Mouse (Mus musculus): Measurements from ENCODE around the gene Srrd. TPM values are rescaled to one million over a fixed set of nuclear protein-coding genes. Genes with fewer than 3 reads are reported as not detected.
"Not testable (repeated sequence)": the region's sequence is repeated elsewhere in the genome, so short reads cannot be mapped to it uniquely, and the experiment has no call there.

Srrd gene
- polyA plus RNA-seq, 1 experiment from 2014 or later: 30.3 TPM

DNA sequence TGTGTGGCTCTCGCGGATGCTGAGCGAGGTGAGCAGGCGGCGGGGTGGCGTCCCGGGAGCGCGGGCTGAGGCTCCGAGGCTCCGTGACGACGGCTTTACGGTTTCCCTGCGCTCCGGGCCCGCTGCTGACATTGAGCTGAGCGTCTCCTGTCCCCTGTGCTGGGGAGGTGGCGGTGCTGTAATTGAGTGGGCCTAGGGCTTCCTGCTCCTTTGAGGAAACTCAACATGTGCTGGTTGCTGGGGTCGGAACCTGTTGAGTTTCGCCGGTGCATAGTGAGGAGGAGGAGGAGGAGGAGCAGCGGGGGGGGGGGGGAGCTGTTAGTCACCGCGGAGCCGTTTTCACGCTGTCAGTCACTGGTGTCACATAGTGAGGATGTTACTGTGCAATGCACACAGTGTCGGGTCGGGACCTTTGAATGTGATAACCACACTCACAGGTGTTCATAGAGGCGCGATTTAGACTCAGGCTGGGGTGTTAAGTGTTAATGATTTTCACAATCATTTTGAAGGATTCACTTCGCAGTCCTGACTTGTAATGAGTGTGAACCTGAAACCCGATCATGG lies 16.3 kb downstream of the Srrd start:
- peak; percentile 34 for ATAC-seq (ENCODE audit: low read depth)
- peak overlapping the region; percentile 78; the same call in 1 of the 2 replicates for H3K27ac ChIP-seq (replicated peaks; ENCODE audit: low read depth, low read length)
- H3K4me1 ChIP-seq (ENCODE audit: control insufficient read depth, insufficient read depth, low read length): peaks cover 13% of the 10 kb centered on the region
- H3K4me2 ChIP-seq (ENCODE audit: low read depth, low read length): peak overlapping the region; percentile 78
- peaks cover 34% of the 10 kb centered on the region for H3K36me3 ChIP-seq (ENCODE audit: control insufficient read depth, insufficient read depth, low read length)
- DNase-seq (ENCODE audit: low spot score): no peak
- H3K9me3 ChIP-seq (ENCODE audit: control insufficient read depth, low read length): no peaks in the 10 kb centered on the region
- H3K9ac ChIP-seq (ENCODE audit: low read depth, low read length): peak overlapping the region; percentile 76
- under 1% methylated on average over 31 of the region's 33 CpGs for WGBS
- peak overlapping the region; percentile 91 for H3K4me3 ChIP-seq (ENCODE audit: low read depth, low read length)
- no peaks in the 10 kb centered on the region for H3K27me3 ChIP-seq (replicated peaks; ENCODE audit: control insufficient read depth, insufficient read depth, low read length)

DNA sequence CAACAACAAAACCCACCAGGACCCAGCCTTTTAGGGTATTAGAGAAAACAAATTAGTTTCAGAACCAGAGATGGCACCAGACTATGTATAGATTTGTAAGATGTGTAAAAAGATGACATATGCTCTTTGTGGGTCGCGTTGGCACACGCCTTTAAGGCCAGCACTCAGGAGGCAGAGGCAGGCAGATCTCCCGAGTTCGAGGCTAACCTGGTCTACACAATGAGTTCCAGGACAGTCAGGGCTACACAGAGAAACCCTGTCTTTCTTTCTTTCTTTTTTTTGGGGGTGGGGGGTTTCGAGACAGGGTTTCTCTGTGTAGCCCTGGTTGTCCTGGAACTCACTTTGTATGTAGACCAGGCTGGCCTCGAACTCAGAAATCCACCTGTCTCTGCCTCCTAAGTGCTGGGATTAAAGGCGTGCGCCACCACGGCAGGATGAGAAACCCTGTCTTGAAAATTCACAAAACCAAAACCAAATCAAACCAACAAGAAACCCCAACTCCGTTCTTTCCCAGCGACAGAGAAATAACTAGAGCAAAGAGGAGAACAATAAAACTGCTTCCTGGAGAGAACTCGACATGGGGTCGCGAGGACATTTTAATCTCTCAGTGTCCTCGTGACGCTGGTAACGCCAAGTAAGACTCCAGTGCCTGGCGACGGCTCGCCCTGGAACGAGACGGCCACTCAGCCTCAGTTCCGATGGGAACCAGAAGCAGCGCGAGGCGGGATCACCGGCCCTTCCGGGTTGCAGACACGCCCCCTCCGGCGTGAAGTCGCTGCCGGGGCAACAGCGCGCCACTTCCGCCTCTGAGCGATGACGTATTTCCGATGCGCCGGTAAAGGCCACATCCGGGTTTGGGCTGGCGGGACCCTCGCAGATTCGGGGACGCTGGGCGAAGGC lies 17.0 kb downstream of the Srrd start, which contains the start of gene Tfip11:
Tfip11 (plus strand) TSS at position 813 of the 900 bp plus-strand sequence.
- H3K27me3 ChIP-seq (replicated peaks; ENCODE audit: control insufficient read depth, insufficient read depth, low read length): no peaks in the 10 kb centered on the region
- peak; percentile 89 for ATAC-seq (ENCODE audit: low read depth)
- H3K36me3 ChIP-seq (ENCODE audit: control insufficient read depth, insufficient read depth, low read length): peaks cover 26% of the 10 kb centered on the region
- peaks cover 13% of the 10 kb centered on the region for H3K4me1 ChIP-seq (ENCODE audit: control insufficient read depth, insufficient read depth, low read length)
- H3K9ac ChIP-seq (ENCODE audit: low read depth, low read length): peak within 1 kb of the TSS; percentile 76
- peak; percentile 96 for DNase-seq (ENCODE audit: low spot score)
- H3K4me2 ChIP-seq (ENCODE audit: low read depth, low read length): peak within 1 kb of the TSS; percentile 78
- H3K4me3 ChIP-seq (ENCODE audit: low read depth, low read length): peak within 1 kb of the TSS; percentile 91
- no peaks in the 10 kb centered on the region for H3K9me3 ChIP-seq (ENCODE audit: control insufficient read depth, low read length)
- 9% methylated on average over 47 of the region's 48 CpGs for WGBS
- peak within 1 kb of the TSS; percentile 78 for H3K27ac ChIP-seq (replicated peaks; ENCODE audit: low read depth, low read length)

DNA sequence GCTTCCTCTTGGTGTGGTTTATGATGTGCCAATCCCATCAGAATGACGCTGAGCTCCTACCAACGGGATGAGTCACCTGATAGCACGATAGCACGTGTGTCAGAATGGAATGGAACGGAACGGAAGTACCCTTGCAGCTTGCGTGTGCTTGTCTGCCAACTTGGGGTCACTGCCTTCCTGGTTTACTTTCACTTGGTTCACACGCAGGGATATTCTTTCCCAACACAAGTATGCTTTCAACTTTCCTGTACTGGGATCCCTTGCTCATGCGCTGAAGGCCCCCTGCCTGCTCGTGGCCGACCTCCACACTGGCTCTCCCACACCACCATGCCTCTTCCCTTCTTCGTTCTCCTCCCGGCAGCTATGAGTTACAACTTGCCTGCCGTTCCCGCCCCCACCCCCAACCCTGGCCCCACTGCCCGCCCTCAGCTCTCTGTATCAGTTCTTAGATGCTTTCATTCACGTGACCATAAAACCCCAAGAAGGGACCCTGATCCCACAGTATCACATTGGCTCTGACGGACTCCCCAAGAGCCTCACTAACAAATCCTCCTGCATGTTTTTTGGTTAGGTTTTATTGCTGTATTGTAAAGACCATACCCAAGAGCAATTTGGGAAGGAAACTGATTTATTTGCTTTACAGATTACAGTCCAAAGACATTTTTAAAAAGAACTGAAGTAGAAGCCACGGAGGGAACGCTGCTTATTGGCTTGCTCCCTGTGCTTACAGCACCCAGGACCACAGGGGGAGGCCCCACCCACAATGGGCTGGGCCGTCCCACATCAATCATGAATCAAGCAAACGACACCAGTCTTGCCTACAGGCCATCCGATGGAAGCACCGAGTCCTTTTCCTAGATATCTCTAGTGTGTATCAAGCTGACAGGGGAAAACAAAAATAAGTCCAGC lies 17.9 kb downstream of the Srrd start:
- Histone ChIP-seq H3K4me3 (ENCODE audit: low read depth, low read length) (peak overlapping the region; percentile 91; the same call in 1 of the 2 replicates), H3K4me2 (ENCODE audit: low read depth, low read length) (peak overlapping the region; percentile 78), H3K27ac (replicated peaks; ENCODE audit: low read depth, low read length) (peak overlapping the region; percentile 25), H3K36me3 (ENCODE audit: control insufficient read depth, insufficient read depth, low read length) (peaks cover 18% of the 10 kb centered on the region), H3K4me1 (ENCODE audit: control insufficient read depth, insufficient read depth, low read length) (peaks cover 13% of the 10 kb centered on the region), H3K9me3 (ENCODE audit: control insufficient read depth, low read length) (no peaks in the 10 kb centered on the region), H3K9ac (ENCODE audit: low read depth, low read length) (no peak overlapping the region; the same call in 1 of the 2 replicates), H3K27me3 (replicated peaks; ENCODE audit: control insufficient read depth, insufficient read depth, low read length) (no peaks in the 10 kb centered on the region)
- DNase-seq (ENCODE audit: low spot score) (peak; percentile 70), ATAC-seq (ENCODE audit: low read depth) (no peak)
- WGBS: 26% methylated on average over 24 of the region's 24 CpGs

DNA sequence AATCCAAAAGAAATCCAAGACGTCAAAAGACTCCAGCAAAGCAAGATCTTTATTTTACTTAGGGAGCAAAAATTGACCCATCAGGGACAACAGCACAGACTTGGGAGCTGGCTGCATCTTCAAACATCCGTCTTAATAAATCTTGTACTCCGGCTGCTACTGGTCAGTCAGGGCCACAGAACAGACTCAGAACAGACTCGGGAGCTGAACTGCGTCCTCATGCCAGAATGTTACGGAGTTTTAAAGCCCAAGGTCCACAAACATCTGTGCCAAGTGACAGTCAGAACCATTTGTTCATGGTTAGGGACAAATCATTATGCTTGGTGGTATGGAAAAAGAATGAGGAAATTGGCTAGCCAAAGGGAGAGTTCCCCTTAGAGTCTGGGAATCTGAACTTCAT lies 19.6 kb downstream of the Srrd start:
- WGBS: 82% methylated on average over 6 of the region's 6 CpGs

DNA sequence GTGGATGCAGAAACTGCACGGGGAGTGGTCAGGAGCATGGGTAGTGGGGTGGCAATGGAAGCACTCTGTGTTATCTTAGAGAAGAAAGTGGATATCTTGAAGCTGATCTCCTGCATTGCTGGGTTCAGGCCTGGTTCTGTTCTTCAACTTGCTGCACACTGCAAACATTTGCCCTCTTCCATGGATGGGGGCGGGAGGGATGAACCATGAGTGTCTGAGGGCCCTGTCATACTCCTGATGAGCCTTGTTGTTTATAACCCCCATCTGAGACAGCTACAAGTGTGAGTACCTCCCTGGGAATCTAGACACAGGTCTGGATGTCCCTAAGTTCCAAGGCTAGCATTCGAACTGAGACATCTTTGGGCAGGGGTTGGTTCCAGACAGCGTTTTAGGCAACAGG lies 21.5 kb downstream of the Srrd start:
- DNase-seq (ENCODE audit: low spot score): no peak
- Histone ChIP-seq H3K9ac (ENCODE audit: low read depth, low read length) (no peak overlapping the region), H3K4me3 (ENCODE audit: low read depth, low read length) (no peak overlapping the region), H3K27me3 (replicated peaks; ENCODE audit: control insufficient read depth, insufficient read depth, low read length) (no peaks in the 10 kb centered on the region), H3K9me3 (ENCODE audit: control insufficient read depth, low read length) (no peaks in the 10 kb centered on the region), H3K4me1 (ENCODE audit: control insufficient read depth, insufficient read depth, low read length) (peaks cover 8% of the 10 kb centered on the region), H3K27ac (replicated peaks; ENCODE audit: low read depth, low read length) (no peak overlapping the region), H3K36me3 (ENCODE audit: control insufficient read depth, insufficient read depth, low read length) (peaks cover under 1% of the 10 kb centered on the region; the same call in 1 of the 2 replicates), H3K4me2 (ENCODE audit: low read depth, low read length) (no peak overlapping the region)
- 78% methylated on average over 4 of the region's 4 CpGs for WGBS
- no peak for ATAC-seq (ENCODE audit: low read depth)

More for the DNA sequence above, 19.6 kb downstream of the Srrd start:
- Histone ChIP-seq H3K4me3 (ENCODE audit: low read depth, low read length) (no peak overlapping the region), H3K27ac (replicated peaks; ENCODE audit: low read depth, low read length) (no peak overlapping the region), H3K36me3 (ENCODE audit: control insufficient read depth, insufficient read depth, low read length) (peaks cover 8% of the 10 kb centered on the region), H3K27me3 (replicated peaks; ENCODE audit: control insufficient read depth, insufficient read depth, low read length) (no peaks in the 10 kb centered on the region), H3K4me2 (ENCODE audit: low read depth, low read length) (no peak overlapping the region), H3K9ac (ENCODE audit: low read depth, low read length) (no peak overlapping the region), H3K9me3 (ENCODE audit: control insufficient read depth, low read length) (no peaks in the 10 kb centered on the region), H3K4me1 (ENCODE audit: control insufficient read depth, insufficient read depth, low read length) (peaks cover 13% of the 10 kb centered on the region)
- ATAC-seq (ENCODE audit: low read depth) (no peak), DNase-seq (ENCODE audit: low spot score) (no peak)

DNA sequence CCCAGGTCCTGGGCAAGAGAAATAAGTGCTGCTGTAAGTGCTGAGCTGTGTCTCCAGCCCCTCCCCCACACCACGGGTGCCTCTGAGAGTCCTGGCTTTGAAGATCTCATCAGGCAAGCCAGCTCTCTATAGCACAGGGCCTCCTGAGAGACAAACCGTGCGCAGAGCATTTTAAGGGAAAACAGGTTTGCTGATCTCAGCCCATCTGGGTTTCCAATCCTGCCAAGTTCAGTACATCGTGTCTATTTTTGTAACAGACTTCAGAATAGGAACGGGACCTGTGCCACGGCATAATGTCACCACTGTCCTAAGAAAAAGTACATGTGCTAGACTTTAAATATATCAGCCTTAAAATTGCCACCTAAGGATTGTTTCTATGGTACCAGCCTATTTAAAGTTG lies 21.9 kb downstream of the Srrd start:
- H3K9me3 ChIP-seq (ENCODE audit: control insufficient read depth, low read length): no peaks in the 10 kb centered on the region
- no peak overlapping the region for H3K4me3 ChIP-seq (ENCODE audit: low read depth, low read length)
- ATAC-seq (ENCODE audit: low read depth) (no peak), DNase-seq (ENCODE audit: low spot score) (peak; percentile 30)
- WGBS: 65% methylated on average over 6 of the region's 6 CpGs
- no peaks in the 10 kb centered on the region for H3K27me3 ChIP-seq (replicated peaks; ENCODE audit: control insufficient read depth, insufficient read depth, low read length)
- no peak overlapping the region for H3K27ac ChIP-seq (replicated peaks; ENCODE audit: low read depth, low read length)
- no peak overlapping the region for H3K4me2 ChIP-seq (ENCODE audit: low read depth, low read length)
- peaks cover 5% of the 10 kb centered on the region; the same call in 1 of the 2 replicates for H3K36me3 ChIP-seq (ENCODE audit: control insufficient read depth, insufficient read depth, low read length)
- no peak overlapping the region for H3K9ac ChIP-seq (ENCODE audit: low read depth, low read length)
- peaks cover 8% of the 10 kb centered on the region for H3K4me1 ChIP-seq (ENCODE audit: control insufficient read depth, insufficient read depth, low read length)

DNA sequence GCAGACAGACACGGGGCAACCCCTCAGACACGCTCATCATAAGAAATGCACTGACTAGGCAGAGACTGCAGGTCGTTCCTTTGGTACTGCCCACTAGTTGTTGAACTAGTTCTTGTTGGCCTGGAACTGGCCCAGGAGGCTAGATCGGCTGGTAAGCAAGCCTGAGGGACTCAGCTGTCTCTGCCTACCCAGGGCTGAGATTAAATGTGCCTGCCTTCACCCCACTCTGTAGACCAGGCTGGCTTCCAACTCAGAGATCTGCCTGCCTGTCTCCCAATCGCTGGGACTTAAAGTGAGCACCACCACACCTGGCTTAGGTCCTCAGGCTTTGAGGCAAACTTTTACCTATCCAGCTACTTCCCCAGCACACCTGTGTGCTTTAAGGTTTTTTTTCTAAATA lies 22.5 kb downstream of the Srrd start:
- H3K27me3 ChIP-seq (replicated peaks; ENCODE audit: control insufficient read depth, insufficient read depth, low read length): no peaks in the 10 kb centered on the region
- H3K4me1 ChIP-seq (ENCODE audit: control insufficient read depth, insufficient read depth, low read length): peaks cover 5% of the 10 kb centered on the region; the same call in 1 of the 2 replicates
- no peaks in the 10 kb centered on the region for H3K9me3 ChIP-seq (ENCODE audit: control insufficient read depth, low read length)
- ATAC-seq (ENCODE audit: low read depth): no peak
- WGBS: 72% methylated on average over 5 of the region's 5 CpGs
- DNase-seq (ENCODE audit: low spot score): no peak
- peaks cover 10% of the 10 kb centered on the region; the same call in 1 of the 2 replicates for H3K36me3 ChIP-seq (ENCODE audit: control insufficient read depth, insufficient read depth, low read length)
- H3K27ac ChIP-seq (replicated peaks; ENCODE audit: low read depth, low read length): no peak overlapping the region
- H3K9ac ChIP-seq (ENCODE audit: low read depth, low read length): no peak overlapping the region
- H3K4me2 ChIP-seq (ENCODE audit: low read depth, low read length): no peak overlapping the region
- no peak overlapping the region for H3K4me3 ChIP-seq (ENCODE audit: low read depth, low read length)

DNA sequence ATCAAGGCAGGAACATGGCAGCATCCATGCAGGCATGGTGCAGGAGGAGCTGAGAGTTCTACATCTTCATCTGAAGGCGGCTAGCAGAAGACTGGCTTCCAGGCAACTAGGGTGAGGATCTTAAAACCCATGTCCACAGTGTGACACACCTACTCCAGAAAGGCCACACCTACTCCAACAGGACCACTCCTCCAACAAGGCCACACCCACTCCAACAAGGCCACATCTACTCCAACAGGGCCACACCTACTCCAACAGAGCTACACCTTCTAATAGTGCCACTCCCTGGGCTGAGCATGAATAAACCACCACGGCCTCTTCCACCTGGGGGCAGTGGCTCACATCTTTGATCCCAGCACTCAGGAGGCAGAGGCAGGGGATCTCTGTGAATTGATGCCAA lies 23.5 kb downstream of the Srrd start:
- not testable (repeated sequence) for ATAC-seq (ENCODE audit: low read depth); H3K4me2 ChIP-seq (ENCODE audit: low read depth, low read length); H3K9me3 ChIP-seq (ENCODE audit: control insufficient read depth, low read length); DNase-seq (ENCODE audit: low spot score); H3K27me3 ChIP-seq (replicated peaks; ENCODE audit: control insufficient read depth, insufficient read depth, low read length); H3K4me3 ChIP-seq (ENCODE audit: low read depth, low read length); H3K27ac ChIP-seq (replicated peaks; ENCODE audit: low read depth, low read length); H3K9ac ChIP-seq (ENCODE audit: low read depth, low read length); H3K4me1 ChIP-seq (ENCODE audit: control insufficient read depth, insufficient read depth, low read length)
- 55% methylated on average over 2 of the region's 2 CpGs for WGBS
- peaks cover 19% of the 10 kb centered on the region; the same call in 1 of the 2 replicates for H3K36me3 ChIP-seq (ENCODE audit: control insufficient read depth, insufficient read depth, low read length)
